ENCODE assay signal across 12 mouse cellular contexts in genomic region chr5:25956611-25957010, GRCm38 (mm10). TPM values are rescaled to one million over a fixed set of nuclear protein-coding genes. Genes with fewer than 3 reads are reported as not detected.
DNase-seq lines count a peak whose midpoint lies in the region; ATAC-seq and TF ChIP-seq lines count a peak whose summit lies in the region.
"Not testable (repeated sequence)": the region's sequence is repeated elsewhere in the genome, so short reads cannot be mapped to it uniquely, and the experiment has no call there.
"Had no signal": no experiment of that assay in that cellular context is flagged by ENCODE, and none has a peak within 500 bp of the region (broad histone marks: within the 10 kb centered on the region; RNA-seq: fewer than 3 reads in every experiment).

No protein-coding gene starts in this region.

- not testable (repeated sequence) for H3K9ac ChIP-seq in forebrain, embryonic 16.5 days (replicated peaks; ENCODE audit: low read depth, low read length); hindbrain, embryonic 12.5 days; neural tube, embryonic 15.5 days (replicated peaks)

- H3K4me3 ChIP-seq in forebrain, embryonic 16.5 days (replicated peaks; ENCODE audit: low read length), result peak overlapping the region; percentile 27
- H3K4me3 ChIP-seq in hindbrain, embryonic 12.5 days, result peak overlapping the region; percentile 14
- peak overlapping the region; percentile 38 for H3K4me3 ChIP-seq in midbrain, embryonic 10.5 days
- peak overlapping the region; percentile 24 for H3K4me3 ChIP-seq in neural tube, embryonic 15.5 days (replicated peaks)
- peak overlapping the region; percentile 32 for H3K4me3 ChIP-seq in testis, adult 2 months (ENCODE audit: control insufficient read depth, low read depth, low read length)

- not testable (repeated sequence) for H3K36me3 ChIP-seq in forebrain, embryonic 16.5 days (ENCODE audit: control insufficient read depth, insufficient read depth); hindbrain, embryonic 12.5 days; midbrain, embryonic 10.5 days; neural tube, embryonic 15.5 days; testis, adult 2 months (ENCODE audit: control insufficient read depth, insufficient read depth, low read length)

- H3K4me1 ChIP-seq in forebrain, embryonic 16.5 days (replicated peaks; ENCODE audit: control insufficient read depth, insufficient read depth, low read length); hindbrain, embryonic 12.5 days; midbrain, embryonic 10.5 days; neural tube, embryonic 15.5 days; testis, adult 2 months (ENCODE audit: control insufficient read depth, insufficient read depth, low read length): not testable (repeated sequence)

- TF ChIP-seq POLR2A in testis, adult 2 months (IDR thresholded peaks at IDR 0.05; ENCODE audit: control insufficient read depth, low read depth, low read length), result not testable (repeated sequence)

- not testable (repeated sequence) for TF ChIP-seq CTCF in testis, adult 2 months (IDR thresholded peaks at IDR 0.05; ENCODE audit: control insufficient read depth, insufficient read depth, insufficient replicate concordance, low read depth, low read length)

- DNase-seq in adrenal gland, adult 18-20 months (ENCODE audit: low spot score in 2 of 2), result peak; percentile 11 to 18
- peak; percentile 17 for DNase-seq in embryo, embryonic 9.5 days (ENCODE audit: extremely low spot score)
- peak; percentile 4 to 6 for DNase-seq in kidney, postnatal 4 days
- DNase-seq in midbrain, embryonic 10.5 days (ENCODE audit: low spot score), result peak; percentile 28

- not testable (repeated sequence) for H3K9me3 ChIP-seq in forebrain, embryonic 16.5 days (ENCODE audit: control insufficient read depth, low read length); hindbrain, embryonic 12.5 days (replicated peaks); midbrain, embryonic 10.5 days (replicated peaks); neural tube, embryonic 15.5 days (replicated peaks)

- H3K27me3 ChIP-seq in forebrain, embryonic 16.5 days (replicated peaks; ENCODE audit: control insufficient read depth, insufficient read depth, low read length); hindbrain, embryonic 12.5 days; midbrain, embryonic 10.5 days (ENCODE audit: low read depth, poor library complexity, severe bottlenecking); neural tube, embryonic 15.5 days (replicated peaks); testis, adult 2 months (ENCODE audit: control insufficient read depth, insufficient read depth, low read length): not testable (repeated sequence)

- 36% methylated on average over 31 of the region's 32 CpGs for WGBS in forebrain, embryonic 16.5 days
- WGBS in hindbrain, embryonic 12.5 days, result 36% methylated on average over 32 of the region's 32 CpGs
- WGBS in midbrain, embryonic 10.5 days, result 35% methylated on average over 32 of the region's 32 CpGs
- 40% methylated on average over 32 of the region's 32 CpGs for WGBS in neural tube, embryonic 15.5 days

- H3K27ac ChIP-seq in forebrain, embryonic 16.5 days (ENCODE audit: low read length); hindbrain, embryonic 12.5 days; midbrain, embryonic 10.5 days (replicated peaks); neural tube, embryonic 15.5 days (replicated peaks); testis, adult 2 months (ENCODE audit: control insufficient read depth, insufficient read depth, low read depth, low read length): not testable (repeated sequence)

- peak; percentile 74 for ATAC-seq in forebrain, embryonic 16.5 days
- peak; percentile 40; the same call in 1 of the 2 replicates for ATAC-seq in hindbrain, embryonic 12.5 days (ENCODE audit: low FRiP score)
- peak; percentile 75; the same call in 1 of the 2 replicates for ATAC-seq in neural tube, embryonic 15.5 days (ENCODE audit: low FRiP score)

- H3K4me2 ChIP-seq in forebrain, embryonic 16.5 days (ENCODE audit: low read length), result peak overlapping the region; percentile 40
- H3K4me2 ChIP-seq in hindbrain, embryonic 12.5 days (replicated peaks), result peak overlapping the region; percentile 31
- peak overlapping the region; percentile 47 for H3K4me2 ChIP-seq in neural tube, embryonic 15.5 days

RNA-seq across cellular contexts. Expression of gene Gm21671, which starts 2.4 kb away (rescaled TPM):
- not detected for total RNA-seq in adrenal gland, adult 18-20 months (2021)
- 0.11 TPM in 1 of 2 replicates, not detected in the other for polyA plus RNA-seq in forebrain, embryonic 16.5 days (2015; fragmentation: Nextera tagmentation; extraction: Ambion mirVana)
- polyA plus RNA-seq in hindbrain, embryonic 12.5 days (2016; fragmentation: Nextera tagmentation; extraction: Ambion mirVana), result not detected in 2 replicates
- 0.06 TPM in 1 of 2 replicates, not detected in the other for polyA plus RNA-seq in midbrain, embryonic 10.5 days (2016; fragmentation: Nextera tagmentation; extraction: Ambion mirVana)
- 0.23 TPM in 1 of 2 replicates, not detected in the other for polyA plus RNA-seq in neural tube, embryonic 15.5 days (2015; fragmentation: Nextera tagmentation; extraction: Ambion mirVana)
- 0.49 and 0.73 TPM in 2 replicates for polyA plus RNA-seq in testis, adult 2 months (2012; rRNA removed)
- total RNA-seq: layer of hippocampus, postnatal 36 days; megakaryocyte progenitor cell, adult 5-6 weeks had no signal
- polyA plus RNA-seq: cortical plate, adult 2 months; liver, embryonic 14.5 days had no signal

RNA-seq across cellular contexts. Expression of gene Gm21663, which starts 14.4 kb away (rescaled TPM):
- total RNA-seq in adrenal gland, adult 18-20 months (2021), result not detected
- polyA plus RNA-seq in forebrain, embryonic 16.5 days (2015; fragmentation: Nextera tagmentation; extraction: Ambion mirVana), result 0.11 TPM in 1 of 2 replicates, not detected in the other
- polyA plus RNA-seq in hindbrain, embryonic 12.5 days (2016; fragmentation: Nextera tagmentation; extraction: Ambion mirVana), result not detected in 2 replicates
- polyA plus RNA-seq in midbrain, embryonic 10.5 days (2016; fragmentation: Nextera tagmentation; extraction: Ambion mirVana), result 0.10 TPM in 1 of 2 replicates, not detected in the other
- polyA plus RNA-seq in neural tube, embryonic 15.5 days (2015; fragmentation: Nextera tagmentation; extraction: Ambion mirVana), result 0.10 and 0.17 TPM in 2 replicates
- polyA plus RNA-seq in testis, adult 2 months (2012; rRNA removed), result 2.6 and 4.1 TPM in 2 replicates
- total RNA-seq: layer of hippocampus, postnatal 36 days; megakaryocyte progenitor cell, adult 5-6 weeks had no signal
- polyA plus RNA-seq: cortical plate, adult 2 months; liver, embryonic 14.5 days had no signal

RNA-seq across cellular contexts. Expression of gene Gm21680, which starts 15.9 kb away (rescaled TPM):
- not detected for total RNA-seq in adrenal gland, adult 18-20 months (2021)
- polyA plus RNA-seq in forebrain, embryonic 16.5 days (2015; fragmentation: Nextera tagmentation; extraction: Ambion mirVana), result 0.11 TPM in 1 of 2 replicates, not detected in the other
- polyA plus RNA-seq in hindbrain, embryonic 12.5 days (2016; fragmentation: Nextera tagmentation; extraction: Ambion mirVana), result 0.08 TPM in 1 of 2 replicates, not detected in the other
- not detected in 2 replicates for polyA plus RNA-seq in midbrain, embryonic 10.5 days (2016; fragmentation: Nextera tagmentation; extraction: Ambion mirVana)
- 0.26 and 0.42 TPM in 2 replicates for polyA plus RNA-seq in neural tube, embryonic 15.5 days (2015; fragmentation: Nextera tagmentation; extraction: Ambion mirVana)
- 0.57 and 0.96 TPM in 2 replicates for polyA plus RNA-seq in testis, adult 2 months (2012; rRNA removed)
- total RNA-seq: layer of hippocampus, postnatal 36 days; megakaryocyte progenitor cell, adult 5-6 weeks had no signal
- polyA plus RNA-seq: cortical plate, adult 2 months; liver, embryonic 14.5 days had no signal

RNA-seq across cellular contexts. Expression of gene Gm21698, which starts 31.8 kb away (rescaled TPM):
- total RNA-seq in adrenal gland, adult 18-20 months (2021), result not detected
- polyA plus RNA-seq in forebrain, embryonic 16.5 days (2015; fragmentation: Nextera tagmentation; extraction: Ambion mirVana), result 0.28 TPM in 1 of 2 replicates, not detected in the other
- 0.20 TPM in 1 of 2 replicates, not detected in the other for polyA plus RNA-seq in hindbrain, embryonic 12.5 days (2016; fragmentation: Nextera tagmentation; extraction: Ambion mirVana)
- polyA plus RNA-seq in midbrain, embryonic 10.5 days (2016; fragmentation: Nextera tagmentation; extraction: Ambion mirVana), result 0.09 TPM in 1 of 2 replicates, not detected in the other
- polyA plus RNA-seq in neural tube, embryonic 15.5 days (2015; fragmentation: Nextera tagmentation; extraction: Ambion mirVana), result 0.08 and 0.22 TPM in 2 replicates
- 1.6 and 2.1 TPM in 2 replicates for polyA plus RNA-seq in testis, adult 2 months (2012; rRNA removed)
- total RNA-seq: layer of hippocampus, postnatal 36 days; megakaryocyte progenitor cell, adult 5-6 weeks had no signal
- polyA plus RNA-seq: cortical plate, adult 2 months; liver, embryonic 14.5 days had no signal

RNA-seq across cellular contexts. Expression of gene Gm1979, which starts 48.0 kb away (rescaled TPM):
- total RNA-seq in adrenal gland, adult 18-20 months (2021), result not detected
- 0.29 TPM in 1 of 2 replicates, not detected in the other for polyA plus RNA-seq in forebrain, embryonic 16.5 days (2015; fragmentation: Nextera tagmentation; extraction: Ambion mirVana)
- not detected in 2 replicates for polyA plus RNA-seq in hindbrain, embryonic 12.5 days (2016; fragmentation: Nextera tagmentation; extraction: Ambion mirVana)
- polyA plus RNA-seq in midbrain, embryonic 10.5 days (2016; fragmentation: Nextera tagmentation; extraction: Ambion mirVana), result 0.12 TPM in 2 replicates
- 0.40 and 0.57 TPM in 2 replicates for polyA plus RNA-seq in neural tube, embryonic 15.5 days (2015; fragmentation: Nextera tagmentation; extraction: Ambion mirVana)
- 0.90 and 1.2 TPM in 2 replicates for polyA plus RNA-seq in testis, adult 2 months (2012; rRNA removed)
- total RNA-seq: layer of hippocampus, postnatal 36 days; megakaryocyte progenitor cell, adult 5-6 weeks had no signal
- polyA plus RNA-seq: cortical plate, adult 2 months; liver, embryonic 14.5 days had no signal
